Mouse (Mus musculus): ENCODE results near the gene Phf7. TPM values are rescaled to one million over a fixed set of nuclear protein-coding genes. Genes with fewer than 3 reads are reported as not detected.

Gene Phf7
- polyA plus RNA-seq, 1 experiment from 2014 or later = 11.8 TPM

DNA sequence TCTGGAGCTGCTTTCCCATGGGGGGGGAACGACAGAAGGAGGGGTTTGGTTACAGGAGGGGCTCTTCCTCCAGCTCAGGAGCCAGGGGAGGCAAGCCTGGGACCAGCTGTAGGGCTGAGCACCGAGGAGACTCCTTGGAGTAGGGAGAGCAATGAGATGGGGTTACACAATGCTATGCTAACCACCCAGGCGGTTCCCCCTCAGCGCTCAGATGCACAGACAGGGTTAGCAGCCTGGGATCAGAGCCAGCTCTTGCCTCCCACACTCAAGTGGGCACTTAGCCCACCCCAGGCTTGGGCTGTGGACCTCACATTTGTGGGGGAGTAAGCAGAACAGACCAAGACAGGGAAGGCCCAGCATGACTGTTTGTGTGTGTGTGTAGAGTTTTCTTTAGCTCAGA, 24.1 kb downstream of the Phf7 start:
- 72% methylated on average over 4 of the region's 4 CpGs for WGBS
- Histone ChIP-seq H3K4me3 (no peak overlapping the region), H3K27me3 (ENCODE audit: insufficient read depth, poor library complexity, severe bottlenecking) (no peaks in the 10 kb centered on the region), H3K4me1 (peaks cover 65% of the 10 kb centered on the region), H3K27ac (peak overlapping the region; percentile 44; the same call in 1 of the 2 replicates), H3K9me3 (no peaks in the 10 kb centered on the region), H3K36me3 (peaks cover 3% of the 10 kb centered on the region; the same call in 1 of the 2 replicates)
- DNase-seq (ENCODE audit: low spot score) = no peak

DNA sequence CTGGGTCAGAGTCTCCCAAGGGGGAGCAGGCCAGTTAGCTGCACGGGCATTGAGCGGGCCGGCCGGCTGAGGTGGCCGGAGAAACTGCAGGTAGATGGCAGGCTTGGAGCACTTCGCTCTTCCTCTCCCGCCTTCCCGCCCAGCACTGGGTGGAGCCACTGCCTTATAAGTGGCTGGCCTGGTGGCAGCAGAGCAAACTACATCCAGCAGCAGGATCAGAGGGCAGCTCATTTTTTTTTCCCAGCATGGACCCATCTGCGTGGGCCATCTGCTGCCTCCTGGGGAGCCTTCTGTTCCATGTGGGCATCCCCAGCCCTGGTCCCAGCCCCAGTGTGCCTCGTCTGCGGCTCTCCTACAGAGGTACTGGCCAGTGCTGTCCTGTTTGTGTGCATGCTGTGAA, 33.5 kb downstream of the Phf7 start, which contains the start of gene Sema3g:
Sema3g (plus strand) TSS at position 195 of the 400 bp plus-strand sequence.
- DNase-seq (ENCODE audit: low spot score) = peak; percentile 91
- Histone ChIP-seq H3K27me3 (ENCODE audit: insufficient read depth, poor library complexity, severe bottlenecking) (0 out of 2 replicates have a peak, but pooled peaks cover 10% of the 10 kb centered on the region), H3K4me3 (peak within 1 kb of the TSS; percentile 41), H3K4me1 (peaks cover 64% of the 10 kb centered on the region), H3K9me3 (no peaks in the 10 kb centered on the region), H3K27ac (peak within 1 kb of the TSS; percentile 82), H3K36me3 (peaks cover 2% of the 10 kb centered on the region)
- WGBS = 9% methylated on average over 11 of the region's 11 CpGs

DNA sequence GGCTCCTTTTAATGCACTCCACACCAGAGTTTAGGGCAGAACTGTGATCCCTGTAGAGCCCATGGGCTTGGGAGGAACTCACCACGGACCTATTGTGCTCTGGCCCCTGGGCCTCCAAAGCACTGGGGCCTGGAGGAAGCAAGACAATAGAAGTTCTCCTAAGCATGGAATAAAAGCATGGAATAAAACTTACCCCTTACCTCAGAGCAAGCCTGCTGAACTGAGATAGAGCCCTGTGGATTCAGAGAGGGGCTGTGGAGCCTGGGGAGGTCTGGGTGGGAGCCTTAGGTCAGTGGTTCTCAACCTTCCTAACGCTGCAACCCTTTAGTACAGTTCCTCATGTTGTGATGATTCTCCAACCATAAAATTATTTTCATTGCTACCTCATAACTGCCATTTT, 34.3 kb downstream of the Phf7 start, which contains the start of gene Nisch:
Nisch (minus strand) TSS at position 101 of the 400 bp plus-strand sequence.
- peaks cover 10% of the 10 kb centered on the region for H3K36me3 ChIP-seq
- H3K9me3 ChIP-seq = no peaks in the 10 kb centered on the region
- WGBS = 75% methylated on average over 2 of the region's 2 CpGs
- DNase-seq (ENCODE audit: low spot score) = no peak
- peak within 1 kb of the TSS; percentile 82 for H3K27ac ChIP-seq
- 0 out of 2 replicates have a peak, but pooled peaks cover 10% of the 10 kb centered on the region for H3K27me3 ChIP-seq (ENCODE audit: insufficient read depth, poor library complexity, severe bottlenecking)
- peaks cover 71% of the 10 kb centered on the region for H3K4me1 ChIP-seq
- peak within 1 kb of the TSS; percentile 41 for H3K4me3 ChIP-seq

DNA sequence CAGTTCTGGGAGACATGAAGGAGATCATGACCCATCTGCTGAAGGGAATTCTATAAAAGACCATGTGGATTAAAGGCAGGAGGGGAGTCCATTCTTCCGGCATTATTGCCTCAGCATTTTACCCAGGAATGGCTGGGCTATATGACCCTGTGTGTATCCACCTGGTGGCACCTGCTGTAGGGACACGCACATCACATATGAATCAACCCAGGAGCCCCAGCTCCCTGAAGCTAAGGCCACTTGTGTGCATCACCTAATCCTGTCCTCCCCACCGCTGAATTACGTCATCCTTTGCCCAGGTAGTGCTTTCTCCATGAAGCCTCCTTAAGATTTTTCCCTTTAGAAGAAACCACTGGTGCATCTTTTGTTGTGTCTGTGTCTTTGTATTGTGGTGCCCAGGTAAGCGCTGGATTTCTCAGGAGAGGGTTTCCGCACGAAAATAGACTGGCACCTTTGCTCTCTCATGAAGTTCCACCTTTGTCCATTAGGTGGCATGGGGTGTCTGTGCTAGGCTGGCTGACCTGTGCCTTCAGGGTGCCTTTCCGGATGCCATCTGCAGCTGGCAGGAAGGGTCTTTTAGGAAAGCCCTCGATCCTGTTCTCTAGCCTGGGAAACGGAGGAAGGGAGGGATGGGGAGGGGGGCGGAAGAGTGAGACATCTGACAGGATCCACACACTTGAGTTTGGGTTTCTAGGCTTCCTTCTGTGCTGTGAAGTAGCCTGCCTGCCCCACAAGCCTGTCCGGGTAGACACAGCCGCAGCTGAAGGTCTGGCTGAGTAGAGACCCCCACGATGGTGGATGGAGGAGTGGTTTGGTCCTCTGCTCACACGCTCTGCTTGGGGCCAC, 35.7 kb downstream of the Phf7 start:
- Histone ChIP-seq H3K4me1 (peaks cover 76% of the 10 kb centered on the region), H3K9me3 (no peaks in the 10 kb centered on the region), H3K27ac (peak overlapping the region; percentile 74; the same call in 1 of the 2 replicates), H3K27me3 (ENCODE audit: insufficient read depth, poor library complexity, severe bottlenecking) (no peaks in the 10 kb centered on the region), H3K36me3 (peaks cover 23% of the 10 kb centered on the region), H3K4me3 (0 out of 2 replicates have a peak overlapping the region, but pooled peaks have one; percentile 13)
- no peak for DNase-seq (ENCODE audit: low spot score)
- 29% methylated on average over 15 of the region's 15 CpGs for WGBS

DNA sequence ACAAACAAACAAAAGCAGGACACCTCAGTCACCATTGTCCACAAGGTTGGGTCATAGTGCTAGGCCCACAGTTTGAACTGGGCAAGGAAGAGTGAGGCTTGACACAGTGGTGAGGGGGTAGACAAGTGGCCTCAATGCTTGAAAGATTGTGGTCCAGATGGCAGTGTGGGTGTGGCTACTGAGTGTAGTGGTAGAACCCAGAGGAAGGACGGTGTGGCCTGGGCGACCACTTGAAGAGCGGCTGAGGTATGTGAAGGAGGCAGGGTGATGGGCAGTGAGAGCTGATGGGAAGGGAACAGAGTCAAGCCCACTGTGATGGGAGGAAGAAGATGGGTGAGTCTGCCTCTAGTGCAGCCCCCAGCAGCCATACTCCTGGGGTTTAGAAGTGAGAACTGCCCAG, 36.4 kb downstream of the Phf7 start:
- Histone ChIP-seq H3K4me1 (peaks cover 83% of the 10 kb centered on the region), H3K36me3 (peaks cover 30% of the 10 kb centered on the region), H3K4me3 (no peak overlapping the region), H3K27me3 (ENCODE audit: insufficient read depth, poor library complexity, severe bottlenecking) (no peaks in the 10 kb centered on the region), H3K27ac (no peak overlapping the region), H3K9me3 (no peaks in the 10 kb centered on the region)
- DNase-seq (ENCODE audit: low spot score) = no peak
- WGBS = 51% methylated on average over 3 of the region's 3 CpGs

DNA sequence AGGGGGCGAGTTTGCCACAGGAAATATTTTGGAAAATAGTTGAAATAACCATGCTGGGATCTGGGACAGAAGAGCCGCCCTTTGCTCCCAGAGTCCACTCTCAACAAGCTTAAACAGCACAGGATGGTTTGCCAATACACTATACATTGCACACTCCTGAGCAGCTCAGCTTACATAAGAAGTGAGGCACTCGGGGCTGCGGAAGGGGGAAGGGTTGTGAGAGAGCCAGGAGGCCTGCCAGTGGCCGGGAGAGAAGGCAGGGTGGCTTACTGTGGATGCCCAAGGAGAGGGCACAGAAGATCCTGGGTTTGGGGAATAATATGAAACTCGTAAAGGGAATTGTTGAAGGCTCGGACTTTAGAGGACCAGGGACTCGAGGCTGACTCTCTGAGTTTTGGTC, 37.2 kb downstream of the Phf7 start:
- 54% methylated on average over 8 of the region's 8 CpGs for WGBS
- H3K36me3 ChIP-seq = peaks cover 32% of the 10 kb centered on the region
- peaks cover 90% of the 10 kb centered on the region for H3K4me1 ChIP-seq
- H3K4me3 ChIP-seq = no peak overlapping the region
- DNase-seq (ENCODE audit: low spot score) = no peak
- no peaks in the 10 kb centered on the region for H3K9me3 ChIP-seq
- no peaks in the 10 kb centered on the region for H3K27me3 ChIP-seq (ENCODE audit: insufficient read depth, poor library complexity, severe bottlenecking)
- H3K27ac ChIP-seq = peak overlapping the region; percentile 31; the same call in 1 of the 2 replicates

DNA sequence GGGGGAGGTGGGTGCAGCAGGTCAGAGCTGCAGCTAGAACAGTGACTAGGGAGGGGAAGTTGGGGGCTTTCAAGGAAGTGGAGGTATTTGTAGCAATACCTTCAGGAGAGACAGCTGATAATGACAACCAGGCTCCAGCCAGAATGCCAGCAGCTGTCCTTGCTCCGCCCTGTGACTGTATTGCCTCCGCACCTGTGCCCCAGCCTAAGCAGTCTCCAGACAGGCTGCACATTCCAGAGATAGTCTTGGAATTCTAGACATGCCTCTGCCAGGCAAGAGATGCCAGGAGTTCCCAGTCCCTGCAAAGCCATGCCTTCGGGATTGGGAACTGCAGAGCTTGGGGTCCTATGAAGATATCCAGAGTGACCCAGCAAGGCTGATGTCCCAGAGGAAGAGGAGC, 38.6 kb downstream of the Phf7 start:
- Histone ChIP-seq H3K36me3 (peaks cover 32% of the 10 kb centered on the region), H3K4me3 (no peak overlapping the region), H3K27me3 (ENCODE audit: insufficient read depth, poor library complexity, severe bottlenecking) (no peaks in the 10 kb centered on the region), H3K9me3 (no peaks in the 10 kb centered on the region), H3K27ac (peak overlapping the region; percentile 62), H3K4me1 (peaks cover 85% of the 10 kb centered on the region)
- 37% methylated on average over 3 of the region's 3 CpGs for WGBS
- DNase-seq (ENCODE audit: low spot score) = no peak

DNA sequence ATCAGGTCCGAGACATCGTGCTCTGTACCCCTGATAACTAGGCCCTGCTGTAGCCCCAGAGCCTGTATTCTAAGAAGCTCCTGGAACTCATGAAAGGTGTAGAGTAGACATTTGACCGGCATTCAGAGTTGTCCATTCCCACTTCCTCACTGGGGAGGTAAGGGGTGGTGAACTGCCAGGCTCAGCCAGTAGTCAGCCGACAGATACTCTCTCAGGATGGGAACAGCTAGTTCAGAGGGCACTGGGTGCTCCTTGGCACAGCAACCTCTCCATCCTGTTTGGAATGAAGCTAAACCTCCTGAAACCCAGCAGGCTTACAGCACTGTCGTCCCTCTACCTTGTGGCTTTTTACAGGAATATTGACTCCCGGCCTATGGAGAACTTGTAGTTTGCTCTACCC, 39.3 kb downstream of the Phf7 start:
- Histone ChIP-seq H3K4me1 (peaks cover 87% of the 10 kb centered on the region), H3K4me3 (peak overlapping the region; percentile 36)

DNA sequence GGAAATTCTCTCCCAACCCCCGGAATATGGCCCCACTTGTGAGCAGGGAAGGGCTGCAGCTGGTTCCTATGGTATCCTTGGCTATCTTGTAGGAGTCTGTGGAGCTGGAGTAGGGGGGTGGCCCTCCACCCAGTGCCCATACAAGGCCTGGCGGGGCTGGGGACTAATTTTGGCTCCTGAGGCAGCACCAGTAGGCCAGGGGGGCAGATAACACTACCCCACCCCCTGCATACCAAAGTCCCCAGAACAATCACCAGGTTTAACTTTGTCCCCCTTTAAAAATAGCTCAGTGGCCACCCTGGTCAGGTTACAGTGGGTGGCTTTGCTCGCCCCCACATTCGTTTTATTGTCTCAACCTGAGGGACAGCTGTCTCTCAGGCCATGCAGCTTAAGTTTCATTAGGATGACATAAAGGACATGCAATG, 42.0 kb downstream of the Phf7 start:
- peak overlapping the region; percentile 99 for H3K27ac ChIP-seq
- H3K36me3 ChIP-seq = peaks cover 41% of the 10 kb centered on the region
- peaks cover 78% of the 10 kb centered on the region for H3K4me1 ChIP-seq
- no peaks in the 10 kb centered on the region for H3K27me3 ChIP-seq (ENCODE audit: insufficient read depth, poor library complexity, severe bottlenecking)
- 48% methylated on average over 4 of the region's 4 CpGs for WGBS
- peak overlapping the region; percentile 66 for H3K4me3 ChIP-seq
- no peaks in the 10 kb centered on the region for H3K9me3 ChIP-seq
- peak; percentile 93 for DNase-seq (ENCODE audit: low spot score)

More for the DNA sequence above, 39.3 kb downstream of the Phf7 start:
- Histone ChIP-seq H3K27me3 (ENCODE audit: insufficient read depth, poor library complexity, severe bottlenecking) (no peaks in the 10 kb centered on the region), H3K27ac (peak overlapping the region; percentile 62), H3K36me3 (peaks cover 32% of the 10 kb centered on the region), H3K9me3 (no peaks in the 10 kb centered on the region)
- DNase-seq (ENCODE audit: low spot score) = no peak
- WGBS = 82% methylated on average over 6 of the region's 6 CpGs

DNA sequence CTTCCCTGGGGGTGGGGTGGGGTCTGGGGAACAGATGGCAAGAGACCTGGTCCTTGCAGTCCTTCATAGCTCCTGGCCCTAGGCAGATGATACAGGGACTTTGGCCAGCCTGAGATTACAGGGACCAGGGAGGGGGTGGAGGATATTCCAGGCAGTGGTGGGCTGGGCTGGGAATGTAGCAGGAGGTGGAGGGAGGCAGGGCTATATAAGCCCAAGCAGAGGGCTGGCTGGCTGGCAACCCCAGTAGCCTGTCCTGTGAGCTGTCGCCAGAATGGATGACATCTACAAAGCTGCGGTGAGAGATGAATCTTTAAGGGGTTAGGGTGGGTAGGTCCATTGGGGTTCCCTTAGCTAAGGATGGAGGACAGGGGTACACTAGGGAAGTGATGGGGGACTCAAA, 43.0 kb downstream of the Phf7 start, which contains the start of gene Tnnc1:
Tnnc1 (plus strand) TSS at position 229 of the 400 bp plus-strand sequence.
- peak within 1 kb of the TSS; percentile 99 for H3K27ac ChIP-seq
- 34% methylated on average over 2 of the region's 2 CpGs for WGBS
- peaks cover 51% of the 10 kb centered on the region for H3K36me3 ChIP-seq
- H3K9me3 ChIP-seq = no peaks in the 10 kb centered on the region
- H3K4me3 ChIP-seq = peak within 1 kb of the TSS; percentile 73
- no peak for DNase-seq (ENCODE audit: low spot score)
- H3K27me3 ChIP-seq (ENCODE audit: insufficient read depth, poor library complexity, severe bottlenecking) = no peaks in the 10 kb centered on the region
- peaks cover 69% of the 10 kb centered on the region for H3K4me1 ChIP-seq

DNA sequence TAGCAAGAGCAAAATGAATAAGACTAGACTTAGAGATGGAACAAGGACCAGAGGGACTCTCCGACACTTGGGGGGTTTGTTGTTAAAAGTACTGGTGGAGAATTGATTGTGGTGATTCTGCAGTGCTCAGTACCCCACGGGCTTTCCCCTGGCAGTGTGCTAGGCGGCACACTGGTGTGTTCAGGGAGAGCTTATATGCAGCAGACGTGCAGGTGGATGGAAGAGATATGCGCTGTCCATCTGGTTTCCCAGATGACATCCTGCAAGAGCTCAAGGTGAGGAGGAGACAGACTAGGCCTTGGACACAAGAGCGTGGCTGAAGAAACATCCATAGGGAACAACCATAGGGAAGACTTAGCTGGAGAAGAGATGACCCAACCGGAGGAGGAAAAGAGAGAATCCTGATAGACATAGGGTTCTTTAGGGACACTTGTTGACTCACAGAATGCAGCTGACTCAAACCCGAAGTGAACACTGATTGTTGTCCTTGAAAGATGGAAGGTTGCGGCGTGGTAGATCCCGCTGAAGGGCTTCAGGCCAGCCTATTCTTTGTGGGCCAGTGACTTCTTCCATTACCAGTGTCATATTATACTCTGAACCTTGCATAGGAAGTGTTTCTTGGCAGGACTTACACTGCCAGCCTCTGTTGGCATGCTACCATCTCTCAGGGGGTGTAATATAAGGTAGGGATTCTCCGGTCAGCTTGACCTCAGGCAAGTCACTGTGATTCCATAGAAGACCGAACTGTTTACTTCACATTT, 43.9 kb downstream of the Phf7 start:
- Histone ChIP-seq H3K4me3 (peak overlapping the region; percentile 73), H3K36me3 (peaks cover 54% of the 10 kb centered on the region), H3K27me3 (ENCODE audit: insufficient read depth, poor library complexity, severe bottlenecking) (no peaks in the 10 kb centered on the region), H3K27ac (peak overlapping the region; percentile 99), H3K9me3 (no peaks in the 10 kb centered on the region), H3K4me1 (peaks cover 60% of the 10 kb centered on the region)
- 76% methylated on average over 13 of the region's 13 CpGs for whole genome bisulfite sequencing
- DNase-seq (ENCODE audit: low spot score) = no peak

DNA sequence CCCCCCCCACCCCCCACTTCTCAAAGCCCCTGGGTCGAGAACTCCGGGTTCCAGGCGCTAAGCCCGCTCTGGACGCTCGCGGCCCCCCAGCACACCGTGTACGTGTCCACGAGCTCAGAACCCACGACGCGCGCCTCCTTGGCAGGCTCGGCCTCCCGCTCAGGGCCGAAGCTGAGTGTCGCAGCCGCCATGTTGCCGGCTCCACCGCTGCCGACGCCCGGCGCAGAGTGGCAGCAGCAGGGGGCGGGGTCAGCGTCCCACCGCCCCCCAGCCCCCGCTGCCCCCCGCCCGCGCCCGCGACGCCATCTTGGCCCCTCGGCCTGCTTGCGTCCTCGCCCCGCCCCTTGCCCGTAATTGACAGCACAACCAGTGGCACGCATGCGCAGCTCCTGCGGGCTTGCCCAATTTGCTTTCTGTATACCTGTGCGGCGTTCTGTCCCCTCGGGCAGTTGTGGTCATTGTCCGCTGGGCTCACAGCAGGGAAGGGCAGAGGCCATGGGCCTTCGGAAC, 44.6 kb downstream of the Phf7 start:
- Histone ChIP-seq H3K4me3 (peak overlapping the region; percentile 73), H3K4me1 (peaks cover 53% of the 10 kb centered on the region), H3K9me3 (no peaks in the 10 kb centered on the region), H3K27ac (peak overlapping the region; percentile 99), H3K27me3 (ENCODE audit: insufficient read depth, poor library complexity, severe bottlenecking) (no peaks in the 10 kb centered on the region), H3K36me3 (peaks cover 54% of the 10 kb centered on the region)
- under 1% methylated on average over 48 of the region's 48 CpGs for WGBS
- peak; percentile 98 for DNase-seq (ENCODE audit: low spot score)

All from heart, embryonic 10.5 days (tissue).